Mouse (Mus musculus) heart, adult 11 months (tissue): ENCODE data around the gene Satb2.

Source experiments
- DNase-seq: peaks from one replicate; pipeline ENCODE4 v3.0.0; 2022

Satb2 gene

GRCm38 (mm10) chr1:56978151-56978700, at the start of gene Satb2:
TSS of gene Satb2 (minus strand) at chr1:56978650.
- peak; percentile 85 for DNase-seq

GRCm38 (mm10) chr1:57018941-57019340, 40.5 kb upstream of the Satb2 start:
- no peak for DNase-seq

- DNase-seq: peak; percentile 31
Observed at GRCm38 (mm10) chr1:57013856-57014255, 35.4 kb upstream of the Satb2 start.

- peak; percentile 49 for DNase-seq
Observed at GRCm38 (mm10) chr1:57009171-57009570, 30.7 kb upstream of the Satb2 start.

GRCm38 (mm10) chr1:56995041-56995440, 16.6 kb upstream of the Satb2 start:
- peak; percentile 51 for DNase-seq

- peak; percentile 45 for DNase-seq
Observed at GRCm38 (mm10) chr1:56992310-56992709, 13.9 kb upstream of the Satb2 start.

- DNase-seq: peak; percentile 77
Observed at GRCm38 (mm10) chr1:56991613-56992012, 13.2 kb upstream of the Satb2 start.

- DNase-seq: peak; percentile 87
Observed at GRCm38 (mm10) chr1:56984483-56984810, 6.0 kb upstream of the Satb2 start.

GRCm38 (mm10) chr1:56983771-56984482, 5.5 kb upstream of the Satb2 start:
- peak; percentile 60 for DNase-seq

GRCm38 (mm10) chr1:56983100-56983590, 4.7 kb upstream of the Satb2 start:
- DNase-seq: no peak

- peak; percentile 41 for DNase-seq
Observed at GRCm38 (mm10) chr1:56982631-56983030, 4.2 kb upstream of the Satb2 start.

- peak; percentile 56 for DNase-seq
Observed at GRCm38 (mm10) chr1:56981947-56982555, 3.6 kb upstream of the Satb2 start.

GRCm38 (mm10) chr1:56981508-56981907, 3.1 kb upstream of the Satb2 start:
- DNase-seq: peak; percentile 34

GRCm38 (mm10) chr1:56980631-56981275, 2.3 kb upstream of the Satb2 start:
- peak; percentile 74 for DNase-seq

GRCm38 (mm10) chr1:56979531-56980395, 1.3 kb upstream of the Satb2 start:
- peak; percentile 72 for DNase-seq

GRCm38 (mm10) chr1:56977201-56978100, 999 bp downstream of the Satb2 start:
- peak; percentile 93 for DNase-seq

GRCm38 (mm10) chr1:56976825-56977104, 1.7 kb downstream of the Satb2 start:
- no peak for DNase-seq

- peak; percentile 75 for DNase-seq
Observed at GRCm38 (mm10) chr1:56976044-56976824, 2.2 kb downstream of the Satb2 start.

GRCm38 (mm10) chr1:56975546-56975945, 2.9 kb downstream of the Satb2 start:
- peak; percentile 69 for DNase-seq

GRCm38 (mm10) chr1:56974187-56974586, 4.3 kb downstream of the Satb2 start:
- peak; percentile 48 for DNase-seq

GRCm38 (mm10) chr1:56973593-56973950, 4.9 kb downstream of the Satb2 start:
- no peak for DNase-seq
